Mouse (Mus musculus) right cerebral cortex, postnatal 4 days (tissue): ENCODE measurements around the gene Nsrp1.
"Not testable (repeated sequence)": the region's sequence is repeated elsewhere in the genome, so short reads cannot be mapped to it uniquely, and the experiment has no call there.

Source experiments
- DNase-seq: peaks from one replicate; pipeline ENCODE4 v3.0.0-alpha.2; 2022

Gene Nsrp1

GRCm38 (mm10) chr11:77078273-77079134, at the start of gene Nsrp1:
Gene Nsrp1 (minus strand): TSS chr11:77078435.
- peak; percentile 84 for DNase-seq

- no peak for DNase-seq
Measured at GRCm38 (mm10) chr11:77111141-77111540, 32.9 kb upstream of the Nsrp1 start.

GRCm38 (mm10) chr11:77108442-77108841, 30.2 kb upstream of the Nsrp1 start:
- no peak for DNase-seq

GRCm38 (mm10) chr11:77107872-77108271, 29.6 kb upstream of the Nsrp1 start:
- not testable (repeated sequence) for DNase-seq

- no peak for DNase-seq
Measured at GRCm38 (mm10) chr11:77106961-77107360, 28.7 kb upstream of the Nsrp1 start.

GRCm38 (mm10) chr11:77100137-77100937, 22.1 kb upstream of the Nsrp1 start:
- DNase-seq = peak; percentile 85

- no peak for DNase-seq
Measured at GRCm38 (mm10) chr11:77098332-77098972, 20.2 kb upstream of the Nsrp1 start.

GRCm38 (mm10) chr11:77096991-77097390, 18.8 kb upstream of the Nsrp1 start:
- DNase-seq = no peak

GRCm38 (mm10) chr11:77096581-77096980, 18.3 kb upstream of the Nsrp1 start:
- no peak for DNase-seq

- DNase-seq = no peak
Measured at GRCm38 (mm10) chr11:77095206-77095605, 17.0 kb upstream of the Nsrp1 start.

GRCm38 (mm10) chr11:77094136-77094535, 15.9 kb upstream of the Nsrp1 start:
- no peak for DNase-seq

GRCm38 (mm10) chr11:77093208-77093607, 15.0 kb upstream of the Nsrp1 start:
- DNase-seq = peak; percentile 65

- DNase-seq = no peak
Measured at GRCm38 (mm10) chr11:77089162-77089561, 10.9 kb upstream of the Nsrp1 start.

GRCm38 (mm10) chr11:77087004-77087403, 8.8 kb upstream of the Nsrp1 start:
- DNase-seq = no peak

GRCm38 (mm10) chr11:77084001-77084682, 5.9 kb upstream of the Nsrp1 start:
- no peak for DNase-seq

GRCm38 (mm10) chr11:77079361-77079760, 1.1 kb upstream of the Nsrp1 start:
- DNase-seq = no peak

GRCm38 (mm10) chr11:77077792-77078191, 443 bp downstream of the Nsrp1 start:
- DNase-seq = peak; percentile 12

- not testable (repeated sequence) for DNase-seq
Measured at GRCm38 (mm10) chr11:77077331-77077730, 904 bp downstream of the Nsrp1 start.

- DNase-seq = peak; percentile 10
Measured at GRCm38 (mm10) chr11:77070721-77071120, 7.5 kb downstream of the Nsrp1 start.

GRCm38 (mm10) chr11:77068825-77069224, 9.4 kb downstream of the Nsrp1 start:
- DNase-seq = no peak

GRCm38 (mm10) chr11:77063406-77063805, 14.8 kb downstream of the Nsrp1 start:
- DNase-seq = no peak

GRCm38 (mm10) chr11:77061951-77062350, 16.3 kb downstream of the Nsrp1 start:
- DNase-seq = no peak

- DNase-seq = no peak
Measured at GRCm38 (mm10) chr11:77042816-77043215, 35.4 kb downstream of the Nsrp1 start.
